Mouse (Mus musculus): ENCODE measurements around the gene Prim1.

DNA sequence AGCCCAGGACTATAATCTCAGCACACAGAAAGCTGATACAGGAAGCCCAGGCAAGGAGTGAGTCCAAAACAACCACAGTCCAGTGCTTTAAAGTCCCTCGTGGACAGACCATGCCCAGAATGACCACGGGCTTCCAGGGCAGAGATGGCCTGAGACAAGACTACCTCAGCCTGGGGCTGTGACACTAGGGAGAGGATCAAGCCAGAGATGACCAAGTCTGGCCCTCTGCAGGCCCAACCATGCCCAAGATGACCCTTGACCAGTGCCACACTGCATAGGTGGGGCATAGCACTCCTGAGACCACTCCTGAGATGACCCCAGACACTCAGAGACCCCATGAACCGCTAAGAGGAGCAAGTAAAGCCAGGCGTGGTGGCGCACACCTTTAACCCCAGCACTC lies 5.2 kb upstream of the Prim1 start:
- no peak for TF ChIP-seq CTCF (IDR thresholded peaks at IDR 0.05)
- TF ChIP-seq EP300 (IDR thresholded peaks at IDR 0.05) = no peak

Measured in lung, postnatal 0 days (tissue).